Mouse (Mus musculus) thymus, adult 18-20 months (tissue): ENCODE results near the gene Ccdc87.
"Not testable (repeated sequence)": the region's sequence is repeated elsewhere in the genome, so short reads cannot be mapped to it uniquely, and the experiment has no call there.

ENCODE experiments used
- DNase-seq, 2 experiments: peaks; one replicate each; pipeline ENCODE4 v3.0.0; 2022; ENCODE audit warnings: mixed read lengths in 2 of 2

Ccdc87 gene

DNA sequence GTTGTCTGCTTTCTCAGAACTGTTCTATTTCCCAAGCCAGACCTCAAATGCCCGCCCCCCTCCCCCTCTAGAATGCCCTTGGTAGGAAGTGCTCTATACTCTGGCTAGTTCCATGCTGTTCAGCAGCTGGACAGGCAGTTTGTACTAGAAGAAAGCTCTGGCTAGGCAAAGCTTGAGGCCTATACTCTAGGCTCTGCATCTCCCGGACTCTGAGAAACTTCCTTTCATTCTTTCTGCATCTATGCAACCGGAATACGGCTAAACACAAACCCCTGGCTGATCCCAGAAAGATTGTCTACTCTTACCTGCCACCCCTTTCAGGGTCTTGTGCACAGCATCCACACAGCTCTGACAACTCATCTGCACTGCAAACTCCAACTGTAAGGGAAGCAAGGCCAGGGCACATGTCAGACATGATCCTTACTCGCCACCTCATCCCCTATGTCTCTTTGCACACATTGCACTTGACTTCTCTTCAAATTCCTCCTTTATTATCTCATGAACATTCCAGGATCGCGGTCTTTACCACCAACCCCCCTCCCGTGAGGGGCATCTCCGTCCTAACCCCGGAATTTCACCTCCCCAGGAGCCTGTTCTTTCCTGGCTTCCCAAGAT, 533 bp upstream of the Ccdc87 start:
- no peak for DNase-seq

DNA sequence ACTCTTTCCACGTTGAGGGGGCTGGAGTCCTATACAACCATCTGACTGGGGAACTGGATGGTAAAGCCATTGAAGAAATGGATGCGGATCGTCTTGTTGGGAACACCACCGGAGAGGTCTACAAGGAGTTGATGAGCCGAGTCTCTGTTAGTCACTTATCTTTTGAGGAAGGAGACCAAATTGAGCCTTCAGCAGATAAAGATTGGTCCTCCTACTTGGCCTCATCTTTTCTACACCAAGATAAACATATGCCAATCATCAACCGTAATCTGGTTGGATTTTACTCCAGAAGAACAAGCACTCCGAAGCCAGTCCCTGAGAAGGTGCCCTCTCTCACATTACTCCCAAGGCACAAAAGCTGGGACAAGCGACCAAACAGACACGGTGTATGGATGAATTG, 1.7 kb downstream of the Ccdc87 start:
- no peak for DNase-seq

DNA sequence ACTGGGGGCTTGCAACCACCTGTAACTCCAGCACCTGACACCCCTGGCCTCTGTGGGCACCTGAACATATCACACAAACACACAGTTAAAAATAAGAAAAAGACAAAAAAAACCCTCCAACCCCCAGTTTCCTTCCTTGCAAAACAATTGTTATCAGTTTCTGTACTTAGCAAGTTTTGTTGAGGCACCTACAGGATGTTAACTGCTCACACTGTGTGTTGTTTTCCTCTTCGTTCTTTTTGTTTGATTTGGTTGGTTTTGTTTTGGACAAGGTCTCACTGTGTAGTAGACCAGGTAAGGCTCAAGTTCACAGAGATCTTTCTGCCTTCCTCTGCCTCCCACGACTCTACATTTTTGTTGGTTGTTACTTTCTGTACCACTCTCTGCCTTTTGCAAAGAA, 3.4 kb downstream of the Ccdc87 start:
- DNase-seq = no peak

DNA sequence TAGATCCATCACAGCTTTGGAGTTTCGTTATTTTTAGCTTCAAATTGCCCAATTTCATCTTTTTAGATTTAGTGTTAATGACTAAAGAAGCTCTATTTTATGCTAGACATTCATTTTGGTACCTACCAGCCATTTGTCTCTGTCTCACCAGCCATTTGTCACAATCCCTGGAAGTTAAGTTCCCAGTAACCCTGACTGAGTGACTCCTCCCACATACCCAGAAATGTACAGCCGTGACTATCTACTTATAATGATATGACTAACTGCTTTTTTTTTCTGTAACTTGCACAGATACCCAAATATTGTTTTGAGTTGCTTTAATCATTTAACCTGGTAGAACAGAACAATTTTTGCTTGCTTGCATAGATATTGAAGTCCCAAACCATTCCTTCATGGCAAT, 6.7 kb downstream of the Ccdc87 start:
- no peak for DNase-seq

DNA sequence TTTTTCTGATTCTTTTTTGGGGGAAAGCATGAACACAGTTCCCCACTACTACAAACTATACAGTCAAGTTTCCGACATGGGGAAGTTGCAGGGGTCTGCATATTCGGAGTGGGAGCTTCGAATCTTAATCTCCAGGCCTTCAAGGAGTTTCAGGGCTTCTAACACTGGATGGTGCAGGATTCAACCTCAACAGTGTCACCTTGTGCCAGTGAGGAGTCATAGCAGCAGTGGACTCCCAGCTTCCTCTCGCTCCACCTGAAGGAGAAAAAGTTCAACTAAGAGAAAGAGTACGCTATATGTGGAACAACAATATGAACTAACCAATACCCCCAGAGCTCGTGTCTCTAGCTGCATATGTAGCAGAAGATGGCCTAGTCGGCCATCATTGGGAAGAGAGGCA, 8.3 kb downstream of the Ccdc87 start:
- DNase-seq = no peak

DNA sequence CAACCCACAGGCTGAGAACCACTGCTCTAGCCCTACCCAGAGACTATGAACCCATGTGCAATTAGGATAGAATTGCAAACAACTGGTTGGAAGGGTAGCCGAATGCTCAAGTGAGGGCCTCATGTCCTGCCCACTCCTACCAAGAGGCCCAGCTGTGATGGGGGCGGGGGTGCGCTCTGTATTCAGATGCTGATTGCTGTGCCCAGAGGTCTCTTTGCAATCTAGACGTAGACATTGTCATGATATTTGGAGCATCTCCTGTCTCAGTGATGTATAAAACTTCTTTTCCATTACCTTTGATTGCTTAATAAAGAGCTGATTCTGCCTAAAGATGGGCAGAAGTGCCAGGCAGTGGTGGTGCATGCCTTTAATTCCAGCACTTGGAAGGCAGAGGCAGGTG, 10.6 kb downstream of the Ccdc87 start:
- DNase-seq = no peak

DNA sequence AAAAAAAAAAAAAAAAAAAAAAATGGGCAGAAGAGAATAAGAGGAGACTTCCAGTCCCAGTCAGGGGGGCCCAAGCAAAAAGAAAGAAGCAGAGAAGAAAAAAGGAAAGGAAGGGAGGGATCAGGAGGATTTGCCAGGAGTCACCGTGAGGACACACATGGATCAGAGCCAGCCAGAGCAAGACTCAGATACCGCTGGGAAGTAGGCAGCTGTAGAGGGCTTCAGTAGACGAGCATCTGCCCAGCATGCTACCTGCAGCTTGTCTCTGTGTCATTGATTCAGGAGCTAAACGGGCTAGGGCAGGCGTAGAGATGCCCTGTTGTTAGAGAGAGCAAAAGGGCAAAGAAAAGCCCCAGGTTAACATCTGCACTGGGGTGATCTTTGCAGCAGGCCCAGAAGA, 11.1 kb downstream of the Ccdc87 start:
- DNase-seq = no peak

DNA sequence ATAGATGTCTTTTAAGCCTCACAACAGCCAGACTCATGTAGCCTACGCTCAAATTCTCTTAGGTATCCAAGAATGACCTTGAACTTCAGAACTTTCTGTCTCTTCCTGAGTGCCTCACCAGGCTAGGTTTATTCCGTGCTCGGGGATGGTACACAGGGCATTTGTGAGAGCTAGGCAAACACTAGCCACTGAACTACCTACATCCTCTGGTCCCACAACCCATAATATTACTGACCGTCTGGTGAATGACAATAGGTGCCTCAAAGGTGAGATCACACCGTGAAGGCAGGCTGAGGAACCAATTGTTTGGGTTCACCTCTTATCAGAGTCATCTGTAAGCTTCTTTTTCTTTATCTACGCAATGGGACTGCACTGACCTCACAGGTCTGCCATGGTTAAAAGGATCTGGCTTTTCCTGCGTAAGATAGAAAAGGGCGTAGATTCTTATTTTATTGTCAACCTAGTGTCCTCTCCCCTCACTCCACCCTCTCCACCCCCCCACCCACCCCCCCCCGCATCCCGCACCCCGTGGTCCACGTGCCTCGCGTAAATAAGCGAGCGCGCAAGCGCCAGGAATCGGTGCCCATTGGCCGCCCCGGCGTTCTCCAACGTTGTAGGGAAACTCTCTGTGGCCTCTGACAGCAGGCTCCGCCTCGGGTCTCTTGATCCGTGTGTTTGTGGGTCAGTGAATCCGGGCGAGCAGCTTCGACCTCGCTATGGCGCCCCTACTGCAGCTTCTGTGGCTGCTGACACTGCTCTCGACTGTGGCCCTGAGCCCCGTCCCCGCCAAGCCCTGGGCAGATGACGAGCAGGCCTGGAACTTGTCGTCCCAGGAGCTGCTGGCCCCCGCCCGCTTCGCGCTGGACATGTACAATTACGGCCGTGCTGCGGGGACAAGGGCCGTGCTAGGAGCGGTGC, 15.6 kb downstream of the Ccdc87 start, which contains the start of gene Ctsf:
Gene Ctsf, plus strand, starts transcription at position 579 of the 918 bp plus-strand sequence.
- DNase-seq = peak in 1 of 2 experiments; percentile 20

DNA sequence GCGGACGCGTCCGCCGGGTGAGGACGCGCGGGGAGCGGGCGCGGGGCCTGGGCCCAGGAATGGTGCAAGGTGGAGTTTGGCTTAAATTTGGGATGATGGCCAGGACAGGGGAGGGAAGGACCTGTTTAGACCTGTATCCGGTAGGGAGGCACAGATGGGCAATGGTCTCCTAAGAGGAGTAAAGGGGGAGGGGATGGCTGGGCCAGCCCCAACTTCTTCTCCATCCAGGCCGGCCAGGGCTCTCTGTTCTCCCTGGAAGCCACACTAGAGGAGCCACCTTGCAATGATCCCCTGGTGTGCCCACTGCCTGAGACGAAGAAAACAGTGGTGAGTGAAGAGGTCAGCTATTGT, 16.3 kb downstream of the Ccdc87 start:
- DNase-seq = no peak

DNA sequence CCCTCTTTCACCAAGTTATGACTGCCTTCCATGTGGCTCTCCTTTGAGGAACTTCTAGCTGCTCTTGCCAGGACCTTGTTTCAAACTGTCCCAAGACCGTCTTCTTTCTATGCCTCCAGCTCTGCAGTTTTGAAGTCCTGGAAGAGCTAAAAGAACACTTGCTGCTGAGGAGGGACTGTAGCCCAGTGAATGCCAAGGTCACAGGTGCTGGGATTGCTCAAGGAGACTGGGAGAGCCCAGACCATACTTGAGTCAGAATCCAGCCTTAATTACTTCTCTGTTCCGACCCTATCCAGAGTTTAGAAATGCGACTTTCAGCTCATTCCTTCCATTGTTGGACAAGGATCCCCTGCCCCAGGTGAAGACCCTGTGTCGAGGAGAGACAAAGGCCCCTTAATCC, 16.8 kb downstream of the Ccdc87 start:
- no peak for DNase-seq

DNA sequence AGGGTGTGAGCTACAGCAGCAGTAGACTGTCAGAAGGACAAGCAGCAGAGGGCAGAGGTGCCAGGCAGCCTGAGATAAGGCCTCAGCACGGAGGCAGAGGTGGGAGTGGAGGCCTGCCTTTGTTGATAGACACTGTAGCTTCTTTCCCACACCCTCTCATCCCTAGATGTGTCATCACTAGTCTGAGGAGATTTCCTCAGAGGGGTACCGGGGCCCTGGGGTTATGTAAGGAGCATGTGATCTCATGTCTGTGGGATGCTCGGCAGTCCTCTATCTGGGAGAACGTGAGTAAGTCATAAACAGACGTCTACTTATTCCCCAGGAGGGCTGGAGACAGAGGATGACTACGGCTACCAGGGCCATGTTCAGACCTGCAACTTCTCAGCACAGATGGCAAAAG, 19.9 kb downstream of the Ccdc87 start:
- no peak for DNase-seq

DNA sequence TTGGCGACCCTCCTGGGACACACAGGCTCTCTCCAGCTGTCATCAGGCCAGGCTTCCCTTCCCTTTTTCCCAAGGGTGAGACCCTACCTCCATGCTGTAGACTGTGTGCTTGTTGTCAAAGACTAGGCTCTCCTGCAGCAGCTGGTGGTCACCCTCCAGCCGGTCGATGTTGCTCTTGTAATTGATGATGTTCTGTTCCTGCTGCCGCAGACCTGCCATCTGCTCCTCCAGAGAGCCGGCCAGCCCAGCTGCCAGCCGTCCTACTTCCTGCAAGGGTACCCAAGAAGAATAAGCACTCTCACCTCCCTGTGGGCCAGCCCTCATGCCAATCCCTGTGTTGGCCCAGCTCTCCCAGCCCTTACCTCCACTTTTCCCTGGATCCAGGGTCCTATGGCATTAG, 23.9 kb downstream of the Ccdc87 start:
- no peak for DNase-seq

DNA sequence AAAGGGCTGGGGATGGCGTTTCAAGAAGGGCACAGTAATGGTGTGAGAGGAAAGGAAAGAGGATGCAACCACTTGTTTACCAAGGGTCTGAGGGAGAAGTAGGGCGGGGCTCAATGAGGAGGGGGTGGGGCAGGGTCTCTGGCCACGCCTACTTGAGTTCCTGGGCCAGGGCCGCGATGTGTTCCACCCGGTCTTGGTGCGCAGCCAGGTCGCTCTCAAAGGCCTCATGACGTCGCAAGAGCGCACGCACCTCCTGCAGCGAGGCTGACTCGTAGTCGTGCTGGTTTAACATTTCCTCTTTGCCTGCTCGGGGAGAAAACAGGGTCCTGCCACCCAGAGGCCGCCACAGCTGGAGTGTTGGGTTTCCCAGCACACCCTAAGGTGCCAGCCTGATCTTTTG, 26.0 kb downstream of the Ccdc87 start:
- no peak for DNase-seq

DNA sequence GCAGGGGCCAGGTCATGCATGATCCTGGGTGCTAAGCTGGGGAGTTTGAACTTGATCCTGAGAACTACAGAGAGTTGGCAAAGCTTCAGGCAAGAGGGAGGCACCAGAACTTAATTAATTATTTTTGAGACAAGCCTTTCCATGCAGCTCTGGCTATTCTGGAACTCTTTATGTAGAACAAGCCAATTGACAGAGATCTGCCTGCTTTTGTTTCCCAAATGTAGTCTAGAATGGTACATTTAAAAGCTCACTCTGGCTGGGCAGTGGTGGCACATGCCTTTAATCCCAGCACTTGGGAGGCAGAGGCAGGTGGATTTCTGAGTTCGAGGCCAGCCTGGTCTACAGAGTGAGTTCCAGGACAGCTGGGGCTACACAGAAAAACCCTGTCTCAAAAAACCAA, 35.4 kb downstream of the Ccdc87 start:
- DNase-seq = not testable (repeated sequence)

DNA sequence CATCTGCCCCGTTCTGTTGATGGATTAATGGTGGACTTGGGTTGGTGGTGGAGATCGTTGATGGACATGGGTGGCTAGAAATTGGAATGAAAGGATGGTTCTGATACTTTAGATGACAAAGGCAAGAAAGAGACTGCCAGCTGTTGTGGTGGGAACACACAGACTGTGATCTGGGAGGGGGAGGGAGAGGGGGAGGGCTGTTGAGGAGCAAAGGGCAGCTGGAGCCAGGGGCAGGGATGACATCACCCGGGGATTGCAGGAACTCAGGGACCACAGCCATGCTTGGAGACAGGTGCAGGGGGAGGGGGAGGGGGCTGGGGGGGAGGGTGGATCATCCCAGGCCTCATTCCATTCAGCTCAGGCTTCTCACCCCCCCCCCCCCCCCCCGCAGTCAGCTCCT, 37.1 kb downstream of the Ccdc87 start:
- no peak for DNase-seq

DNA sequence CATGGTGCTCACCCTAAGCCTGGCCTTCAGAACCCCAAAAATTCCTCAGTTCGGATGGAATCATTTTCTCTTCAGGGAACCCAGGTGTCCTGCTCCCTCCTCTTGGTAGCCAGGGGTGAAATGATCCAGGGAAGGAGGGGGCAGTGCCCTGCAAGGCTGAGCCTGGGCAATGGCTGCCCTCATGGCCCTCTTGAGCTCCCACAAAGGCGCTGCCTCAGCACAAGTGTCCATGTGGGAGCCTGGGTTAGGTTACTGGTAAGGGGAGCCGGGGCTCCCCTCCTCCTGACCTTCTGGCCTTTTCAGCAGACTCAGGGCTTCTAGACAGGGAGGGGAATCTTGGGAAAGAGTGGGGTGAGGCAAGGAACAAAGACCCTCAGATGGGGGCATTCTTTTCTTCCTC, 37.6 kb downstream of the Ccdc87 start:
- DNase-seq = no peak

DNA sequence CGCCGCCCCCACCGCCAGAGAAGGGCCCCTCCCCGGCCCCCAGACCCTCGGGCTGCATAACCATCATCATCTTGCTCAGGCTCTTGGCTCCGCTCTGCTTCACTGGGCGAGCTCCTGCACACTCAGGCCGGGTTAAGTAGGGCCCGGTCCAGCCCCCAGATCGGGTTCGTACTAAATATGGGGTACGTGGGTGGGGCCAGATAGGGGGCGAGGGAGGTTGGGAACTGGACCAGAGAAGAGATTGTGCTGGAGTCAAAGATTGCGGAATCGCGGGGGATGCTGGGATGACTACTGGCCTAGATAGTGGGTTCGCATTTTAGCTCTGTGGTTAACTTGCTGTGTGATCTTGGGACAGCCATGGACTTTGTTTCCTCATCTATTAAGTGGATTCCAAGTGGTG, 38.6 kb downstream of the Ccdc87 start, which contains the start of gene Actn3:
Gene Actn3, minus strand, starts transcription at position 125 of the 400 bp plus-strand sequence.
- DNase-seq = peak in 1 of 2 experiments; percentile 16

DNA sequence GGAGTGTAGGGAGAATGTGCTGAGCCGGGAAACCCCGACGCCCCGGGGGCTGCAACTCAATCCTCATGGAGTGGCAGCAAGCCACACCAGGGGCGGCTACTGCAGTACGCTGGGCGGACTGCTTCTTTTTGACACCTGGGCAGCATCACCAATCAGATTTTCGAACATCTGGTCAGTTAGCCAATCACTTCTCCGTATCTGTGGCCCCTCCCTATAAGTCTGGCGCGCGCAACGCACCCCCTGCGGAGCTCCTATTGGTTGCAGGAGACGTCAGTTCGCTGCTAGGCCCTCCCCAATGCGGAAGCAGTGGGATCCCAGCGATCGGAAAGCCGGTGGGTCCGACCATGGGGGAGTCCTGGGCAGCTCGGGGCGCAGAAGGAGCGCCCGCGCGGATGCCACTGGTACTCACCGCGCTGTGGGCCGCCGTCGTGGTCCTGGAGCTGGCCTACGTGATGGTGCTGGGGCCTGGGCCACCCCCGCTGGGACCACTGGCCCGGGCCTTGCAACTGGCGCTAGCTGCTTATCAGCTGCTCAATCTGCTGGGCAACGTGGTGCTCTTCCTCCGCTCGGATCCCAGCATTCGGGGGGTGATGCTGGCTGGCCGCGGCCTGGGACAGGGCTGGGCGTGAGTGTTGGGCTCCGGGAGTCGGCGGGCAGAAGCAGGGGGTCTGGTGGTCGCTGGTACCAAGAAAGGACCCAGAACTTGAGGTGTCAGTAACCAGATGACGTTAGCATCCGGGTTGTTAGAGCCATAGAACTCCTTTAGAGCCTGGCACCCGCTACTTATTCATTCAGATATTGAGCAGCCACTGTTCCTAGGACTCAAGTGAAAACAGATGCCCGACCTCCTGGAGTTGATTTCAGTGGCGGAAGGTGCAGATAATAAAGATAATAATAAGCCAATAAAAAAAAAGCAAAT, 39.5 kb downstream of the Ccdc87 start, which contains the start of gene Zdhhc24:
Gene Zdhhc24, plus strand, starts transcription at position 264 of the 919 bp plus-strand sequence.
- DNase-seq = peak; percentile 90 to 93

DNA sequence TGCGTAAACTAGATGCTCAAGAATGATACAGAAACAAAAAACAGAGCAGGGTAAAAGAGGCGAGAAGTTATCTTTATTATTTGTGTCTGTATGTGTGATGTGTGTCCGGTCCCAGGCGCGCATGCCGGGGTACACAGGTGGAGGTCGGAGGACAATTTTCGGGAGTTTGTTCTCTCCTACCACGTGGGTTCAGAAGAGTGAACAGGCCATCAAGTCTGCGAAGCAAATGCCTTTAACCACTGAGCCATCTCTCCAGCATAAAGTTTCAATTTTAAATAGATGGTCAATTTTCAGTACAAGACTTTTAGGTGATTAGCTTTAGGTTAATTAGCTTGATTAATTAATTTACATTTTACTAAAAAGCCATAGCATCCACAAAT, 40.1 kb downstream of the Ccdc87 start:
- DNase-seq = no peak

DNA sequence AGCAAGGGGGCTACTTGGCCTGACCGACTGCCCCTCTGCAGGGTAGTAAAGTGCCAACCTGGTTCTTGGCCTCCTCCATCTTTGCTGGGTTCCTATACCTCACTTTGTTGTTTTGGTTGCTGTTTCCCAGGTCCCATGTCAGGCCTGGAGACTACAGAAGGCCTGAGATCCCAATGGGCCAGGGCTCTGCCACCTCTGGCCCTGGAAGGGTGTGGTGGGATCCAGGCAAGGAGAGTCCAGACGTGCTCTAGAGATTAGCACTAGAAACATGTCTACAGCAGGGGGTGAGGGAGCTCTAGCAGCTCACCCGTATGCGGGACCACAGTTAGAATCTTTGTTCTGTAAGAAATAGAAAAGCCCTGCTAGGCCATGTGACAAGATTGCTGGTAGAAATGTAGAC, 44.8 kb downstream of the Ccdc87 start:
- DNase-seq = no peak

DNA sequence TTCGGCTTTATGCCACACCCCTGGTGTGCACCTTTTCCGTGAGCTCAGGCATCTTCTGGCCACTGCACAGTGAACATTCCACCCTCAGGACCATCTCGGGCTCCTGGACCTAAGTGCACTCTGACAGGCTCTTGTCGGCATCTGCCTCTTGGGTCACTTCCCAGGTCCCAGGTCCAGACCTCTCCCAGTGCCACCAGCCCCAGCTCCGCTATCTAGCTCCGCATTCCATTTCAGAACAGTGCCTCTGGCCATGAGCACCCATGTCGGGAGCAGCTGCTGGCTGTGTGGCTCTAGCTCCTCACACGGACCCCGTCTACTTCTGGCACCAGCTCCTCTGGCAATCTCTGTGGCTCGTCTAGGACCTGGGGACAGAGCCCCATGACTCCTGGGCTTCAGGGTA, 50.6 kb downstream of the Ccdc87 start:
- DNase-seq = no peak

DNA sequence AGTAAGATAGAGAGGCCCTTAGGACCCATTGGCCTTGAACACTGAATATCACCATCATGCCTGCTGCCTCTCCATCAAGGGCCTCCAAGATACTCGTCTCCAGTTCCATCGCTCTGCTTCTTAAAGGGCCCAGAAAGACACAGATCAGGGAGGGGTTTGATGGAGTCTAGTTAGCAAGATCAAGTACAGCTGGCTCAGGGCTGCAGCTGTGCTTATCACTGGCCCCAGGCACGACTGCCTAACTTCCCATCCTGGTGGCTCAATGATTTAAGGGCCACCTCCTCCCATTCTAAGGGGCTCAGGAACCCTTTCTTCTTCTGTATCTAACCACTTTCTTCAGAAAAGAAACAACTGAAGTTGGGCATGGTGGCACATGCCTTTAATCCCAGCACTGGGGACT, 52.6 kb downstream of the Ccdc87 start:
- no peak for DNase-seq
